Mouse (Mus musculus): Measurements from ENCODE around the gene Cdca4. TPM values are rescaled to one million over a fixed set of nuclear protein-coding genes. Genes with fewer than 3 reads are reported as not detected.

The Cdca4 gene
- polyA plus RNA-seq, 1 experiment: 124 TPM

DNA sequence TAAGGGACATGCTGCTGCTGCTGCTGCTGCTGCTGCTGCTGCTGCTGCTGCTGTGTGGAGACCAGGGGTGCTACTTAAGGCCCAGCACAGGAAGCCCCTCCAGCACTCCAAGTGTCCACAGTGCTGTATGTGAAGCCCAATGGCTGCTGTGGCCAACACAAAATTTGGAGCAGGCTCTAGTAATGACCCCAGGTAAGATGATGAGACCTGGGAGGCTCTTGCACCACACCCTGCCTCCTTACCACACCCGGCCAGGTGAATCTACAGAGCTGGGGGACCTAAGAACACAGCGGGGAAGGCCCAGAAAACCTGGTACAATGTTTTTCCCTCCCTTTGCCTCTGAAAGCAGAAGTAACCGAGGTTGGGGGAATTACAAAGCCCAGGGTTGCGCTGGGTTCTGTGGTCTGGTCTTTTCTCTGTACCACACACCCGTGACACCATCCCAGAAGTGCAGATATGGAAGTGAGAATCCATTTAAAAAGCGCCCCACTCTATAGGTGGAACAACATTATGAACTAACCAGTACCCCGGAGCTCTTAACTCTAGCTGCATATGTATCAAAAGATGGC lies 38.0 kb upstream of the Cdca4 start:
- Histone ChIP-seq H3K36me3 (ENCODE audit: control insufficient read depth, insufficient read depth, low read length) (no peaks in the 10 kb centered on the region), H3K27me3 (ENCODE audit: control insufficient read depth, insufficient read depth, low read length) (no peaks in the 10 kb centered on the region), H3K4me1 (replicated peaks; ENCODE audit: control insufficient read depth, insufficient read depth, low read length) (peaks cover 57% of the 10 kb centered on the region), H3K27ac (ENCODE audit: control insufficient read depth, insufficient read depth, low read length) (0 out of 2 replicates have a peak overlapping the region, but pooled peaks have one; percentile 14), H3K4me3 (ENCODE audit: control insufficient read depth, insufficient read depth, low read length) (no peak overlapping the region)
- TF ChIP-seq CTCF (IDR thresholded peaks at IDR 0.05; ENCODE audit: borderline replicate concordance, control insufficient read depth, extremely low read depth, insufficient read depth, low read length, poor library complexity) (no peak), POLR2A (IDR thresholded peaks at IDR 0.05; ENCODE audit: control insufficient read depth, extremely low read depth, insufficient read depth, low read length, poor library complexity) (no peak)
- DNase-seq: no peak
- WGBS: 35% methylated on average over 7 of the region's 7 CpGs

DNA sequence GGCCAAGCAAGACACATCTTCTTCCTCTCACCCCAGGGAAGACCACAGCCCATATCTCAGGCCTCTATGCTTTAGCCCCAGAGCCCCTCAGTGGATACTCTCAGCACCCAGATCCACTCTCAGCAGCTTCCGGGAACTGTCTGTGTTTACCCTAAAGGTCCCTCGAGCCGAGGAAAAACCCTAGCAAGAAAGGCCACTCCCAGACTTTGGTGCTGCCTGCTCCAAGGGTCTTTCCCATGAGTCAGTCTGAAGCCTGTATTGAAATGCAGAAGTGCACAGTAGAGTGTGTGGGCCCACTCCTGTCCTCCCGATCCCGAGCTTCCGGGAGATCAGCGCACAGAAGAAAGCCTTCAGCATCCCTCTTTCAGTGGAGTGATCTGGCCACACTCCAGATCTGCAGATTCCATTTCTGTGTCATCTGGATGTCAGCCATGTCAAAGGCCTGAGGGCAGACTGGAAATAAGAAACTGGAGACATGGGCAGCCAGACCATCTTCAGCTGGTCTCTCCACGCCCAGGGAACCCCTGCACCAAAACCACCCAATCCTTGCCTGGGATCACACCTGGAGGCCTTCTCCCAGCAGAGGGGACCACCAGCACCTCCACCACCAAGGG lies 37.4 kb upstream of the Cdca4 start:
- WGBS: 88% methylated on average over 8 of the region's 8 CpGs
- Histone ChIP-seq H3K4me1 (replicated peaks; ENCODE audit: control insufficient read depth, insufficient read depth, low read length) (peaks cover 60% of the 10 kb centered on the region), H3K4me3 (ENCODE audit: control insufficient read depth, insufficient read depth, low read length) (no peak overlapping the region), H3K27ac (ENCODE audit: control insufficient read depth, insufficient read depth, low read length) (no peak overlapping the region), H3K36me3 (ENCODE audit: control insufficient read depth, insufficient read depth, low read length) (no peaks in the 10 kb centered on the region), H3K27me3 (ENCODE audit: control insufficient read depth, insufficient read depth, low read length) (no peaks in the 10 kb centered on the region)
- TF ChIP-seq POLR2A (IDR thresholded peaks at IDR 0.05; ENCODE audit: control insufficient read depth, extremely low read depth, insufficient read depth, low read length, poor library complexity) (no peak), CTCF (IDR thresholded peaks at IDR 0.05; ENCODE audit: borderline replicate concordance, control insufficient read depth, extremely low read depth, insufficient read depth, low read length, poor library complexity) (no peak)
- DNase-seq: no peak

GRCm38 (mm10) chr12:112864804-112865203 lies 35.6 kb upstream of the Cdca4 start:
- no peaks in the 10 kb centered on the region for H3K36me3 ChIP-seq (ENCODE audit: control insufficient read depth, insufficient read depth, low read length)
- no peak for DNase-seq
- no peak overlapping the region for H3K27ac ChIP-seq (ENCODE audit: control insufficient read depth, insufficient read depth, low read length)
- H3K4me3 ChIP-seq (ENCODE audit: control insufficient read depth, insufficient read depth, low read length): no peak overlapping the region
- TF ChIP-seq CTCF (IDR thresholded peaks at IDR 0.05; ENCODE audit: borderline replicate concordance, control insufficient read depth, extremely low read depth, insufficient read depth, low read length, poor library complexity) (no peak), POLR2A (IDR thresholded peaks at IDR 0.05; ENCODE audit: control insufficient read depth, extremely low read depth, insufficient read depth, low read length, poor library complexity) (no peak)
- no peaks in the 10 kb centered on the region for H3K27me3 ChIP-seq (ENCODE audit: control insufficient read depth, insufficient read depth, low read length)
- 83% methylated on average over 7 of the region's 7 CpGs for WGBS
- peaks cover 55% of the 10 kb centered on the region for H3K4me1 ChIP-seq (replicated peaks; ENCODE audit: control insufficient read depth, insufficient read depth, low read length)

- 74% methylated on average over 9 of the region's 9 CpGs for WGBS
- no peak for DNase-seq
- TF ChIP-seq POLR2A (IDR thresholded peaks at IDR 0.05; ENCODE audit: control insufficient read depth, extremely low read depth, insufficient read depth, low read length, poor library complexity) (no peak), CTCF (IDR thresholded peaks at IDR 0.05; ENCODE audit: borderline replicate concordance, control insufficient read depth, extremely low read depth, insufficient read depth, low read length, poor library complexity) (no peak)
- Histone ChIP-seq H3K27me3 (ENCODE audit: control insufficient read depth, insufficient read depth, low read length) (no peaks in the 10 kb centered on the region), H3K4me3 (ENCODE audit: control insufficient read depth, insufficient read depth, low read length) (no peak overlapping the region), H3K36me3 (ENCODE audit: control insufficient read depth, insufficient read depth, low read length) (no peaks in the 10 kb centered on the region; the same call in 1 of the 2 replicates), H3K27ac (ENCODE audit: control insufficient read depth, insufficient read depth, low read length) (peak overlapping the region; percentile 4; the same call in 1 of the 2 replicates), H3K4me1 (replicated peaks; ENCODE audit: control insufficient read depth, insufficient read depth, low read length) (peaks cover 55% of the 10 kb centered on the region)
Measured at GRCm38 (mm10) chr12:112861911-112862321, 32.7 kb upstream of the Cdca4 start.

GRCm38 (mm10) chr12:112860765-112861164 lies 31.5 kb upstream of the Cdca4 start:
- Histone ChIP-seq H3K27ac (ENCODE audit: control insufficient read depth, insufficient read depth, low read length) (peak overlapping the region; percentile 90), H3K4me1 (replicated peaks; ENCODE audit: control insufficient read depth, insufficient read depth, low read length) (peaks cover 58% of the 10 kb centered on the region), H3K27me3 (ENCODE audit: control insufficient read depth, insufficient read depth, low read length) (no peaks in the 10 kb centered on the region), H3K36me3 (ENCODE audit: control insufficient read depth, insufficient read depth, low read length) (no peaks in the 10 kb centered on the region; the same call in 1 of the 2 replicates), H3K4me3 (ENCODE audit: control insufficient read depth, insufficient read depth, low read length) (peak overlapping the region; percentile 54)
- WGBS: 7% methylated on average over 7 of the region's 7 CpGs
- peak; percentile 82 for DNase-seq
- TF ChIP-seq POLR2A (IDR thresholded peaks at IDR 0.05; ENCODE audit: control insufficient read depth, extremely low read depth, insufficient read depth, low read length, poor library complexity): peak; percentile 96
- TF ChIP-seq CTCF (IDR thresholded peaks at IDR 0.05; ENCODE audit: borderline replicate concordance, control insufficient read depth, extremely low read depth, insufficient read depth, low read length, poor library complexity): no peak

DNA sequence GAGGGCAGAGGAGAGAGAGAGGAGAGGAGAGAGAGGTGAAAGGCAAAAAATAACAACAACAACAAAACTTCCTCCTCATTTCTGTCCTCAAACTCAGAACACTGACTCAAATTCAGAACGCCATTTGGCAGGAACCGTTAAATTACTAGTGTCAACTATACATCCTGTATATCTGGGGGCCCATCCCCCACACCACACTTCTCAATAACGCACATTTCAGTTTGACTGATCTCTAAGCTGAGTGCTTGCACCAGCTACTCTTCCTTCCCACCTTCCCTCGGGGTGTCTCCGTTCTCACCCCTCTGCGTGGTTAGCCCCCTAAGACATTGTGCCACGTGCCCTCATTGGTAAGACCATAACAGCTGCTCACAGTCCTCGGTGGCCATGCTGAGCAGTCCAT lies 30.7 kb upstream of the Cdca4 start:
- DNase-seq: peak; percentile 88
- Histone ChIP-seq H3K36me3 (ENCODE audit: control insufficient read depth, insufficient read depth, low read length) (peaks cover 5% of the 10 kb centered on the region), H3K27ac (ENCODE audit: control insufficient read depth, insufficient read depth, low read length) (peak overlapping the region; percentile 90), H3K4me1 (replicated peaks; ENCODE audit: control insufficient read depth, insufficient read depth, low read length) (peaks cover 59% of the 10 kb centered on the region), H3K4me3 (ENCODE audit: control insufficient read depth, insufficient read depth, low read length) (peak overlapping the region; percentile 54), H3K27me3 (ENCODE audit: control insufficient read depth, insufficient read depth, low read length) (no peaks in the 10 kb centered on the region)
- WGBS: 3% methylated on average over 8 of the region's 8 CpGs
- TF ChIP-seq POLR2A (IDR thresholded peaks at IDR 0.05; ENCODE audit: control insufficient read depth, extremely low read depth, insufficient read depth, low read length, poor library complexity) (no peak), CTCF (IDR thresholded peaks at IDR 0.05; ENCODE audit: borderline replicate concordance, control insufficient read depth, extremely low read depth, insufficient read depth, low read length, poor library complexity) (no peak)

Data from thymus, adult 2 months (tissue).